Mouse (Mus musculus) erythroblast, embryonic 14.5 days (primary cell): ENCODE results near the gene Gemin7. TPM values are rescaled to one million over a fixed set of nuclear protein-coding genes. Genes with fewer than 3 reads are reported as not detected.

Experiments used
- H3K27me3 ChIP-seq: 2 replicates; pipeline ENCODE4 v1.6.1; 2012; ENCODE audit warnings: inconsistent platforms; ENCODE audit not compliant: control insufficient read depth
- H3K36me3 ChIP-seq: 2 replicates; pipeline ENCODE4 v1.6.1; 2012; ENCODE audit warnings: mild to moderate bottlenecking, inconsistent platforms; ENCODE audit not compliant: control insufficient read depth
- H3K4me1 ChIP-seq: 2 replicates; pipeline ENCODE4 v1.6.1; 2012; ENCODE audit warnings: inconsistent platforms; ENCODE audit not compliant: control insufficient read depth
- H3K4me3 ChIP-seq: replicated peaks from 2 replicates; pipeline ENCODE3; 2012; ENCODE audit warnings: moderate library complexity, mild to moderate bottlenecking, inconsistent platforms
- H3K9me3 ChIP-seq: 2 replicates; pipeline ENCODE4 v1.6.1; 2012; ENCODE audit warnings: low read length, inconsistent platforms, mixed read lengths; ENCODE audit not compliant: control insufficient read depth
- GATA1 ChIP-seq: IDR thresholded peaks from 2 replicates; pipeline ENCODE4 v1.6.1; 2012; ENCODE audit warnings: low read length, inconsistent platforms, mixed read lengths
- TAL1 ChIP-seq: IDR thresholded peaks from 3 replicates; pipeline ENCODE4 v1.6.1; 2012; ENCODE audit warnings: low read length, inconsistent platforms, mixed read lengths
- polyA plus RNA-seq: library from polyadenylated mRNA; stranded (reverse); fragments of >175 nt; gene quantifications from 2 replicates; pipeline ENCODE4 v1.2.3, GENCODE M21; 2012

The Gemin7 gene
- polyA plus RNA-seq, 1 experiment = 12.9 TPM

DNA sequence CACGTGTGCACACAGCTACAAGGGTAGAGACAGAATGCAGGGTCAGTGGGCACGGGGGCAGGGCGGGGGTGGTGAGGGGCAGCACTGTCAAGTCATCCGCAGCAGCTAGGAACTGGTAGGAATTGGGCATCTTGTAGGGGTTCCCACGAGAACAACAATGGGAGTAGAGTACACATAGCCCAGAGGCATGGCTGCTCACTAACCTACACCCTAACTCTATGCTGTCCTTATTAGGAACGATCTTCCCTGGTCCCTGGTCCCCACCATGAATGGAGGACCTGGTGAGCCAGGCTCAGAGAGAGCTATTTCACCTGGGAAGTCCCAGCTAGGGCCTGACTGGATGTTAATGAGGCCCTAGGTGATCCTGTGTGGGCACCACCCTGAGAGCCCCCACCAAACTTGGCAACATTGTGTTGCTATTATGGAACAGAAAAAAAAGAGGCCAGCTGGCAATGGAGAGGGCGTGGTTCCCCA is 35.7 kb downstream of the Gemin7 start:
- TF ChIP-seq TAL1 (no peak), GATA1 (no peak)
- H3K4me1 ChIP-seq = peaks cover 50% of the 10 kb centered on the region
- no peaks in the 10 kb centered on the region for H3K27me3 ChIP-seq
- peaks cover 88% of the 10 kb centered on the region for H3K36me3 ChIP-seq
- H3K9me3 ChIP-seq = no peaks in the 10 kb centered on the region
- no peak overlapping the region for H3K4me3 ChIP-seq

DNA sequence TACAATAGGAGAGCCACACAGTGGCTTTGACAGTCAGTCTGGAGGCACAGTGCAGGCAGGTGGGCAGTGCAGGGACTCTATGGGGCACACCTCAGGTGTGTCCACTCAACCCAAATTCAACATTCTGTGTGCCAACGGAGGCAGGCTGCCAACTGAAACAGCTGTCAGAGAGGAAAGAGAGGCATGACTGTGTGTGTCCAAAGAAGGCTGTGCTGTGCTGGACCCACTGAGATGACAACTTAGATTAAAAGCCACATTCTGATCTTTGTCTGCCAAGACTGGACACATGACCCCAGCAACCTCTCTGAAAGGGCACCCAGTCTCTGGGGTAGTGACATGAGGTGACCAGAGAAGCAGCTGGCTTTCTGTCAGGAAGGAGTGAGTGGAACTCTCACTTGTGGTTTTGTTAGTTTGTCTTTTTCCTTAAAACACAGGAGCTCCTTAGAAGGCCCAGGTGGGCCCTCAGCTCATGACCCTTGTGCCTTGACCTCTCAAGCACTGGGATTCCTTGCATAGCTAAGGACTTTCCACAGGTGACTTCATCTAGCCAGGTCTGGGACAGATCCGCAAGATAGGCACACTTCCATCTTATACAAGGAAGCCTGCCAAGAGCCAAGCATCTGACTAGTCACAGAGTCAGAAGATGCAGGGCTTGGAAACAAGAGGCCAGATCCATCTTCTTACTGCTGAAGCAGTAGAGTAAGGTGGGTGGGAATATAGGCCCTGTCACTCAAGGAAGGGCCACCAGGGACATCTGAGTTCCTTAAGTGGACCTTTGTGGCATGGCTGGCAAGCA is 36.4 kb downstream of the Gemin7 start:
- Histone ChIP-seq H3K36me3 (peaks cover 88% of the 10 kb centered on the region), H3K27me3 (no peaks in the 10 kb centered on the region), H3K4me1 (peaks cover 48% of the 10 kb centered on the region), H3K4me3 (no peak overlapping the region), H3K9me3 (no peaks in the 10 kb centered on the region)
- TF ChIP-seq TAL1 (no peak), GATA1 (no peak)

DNA sequence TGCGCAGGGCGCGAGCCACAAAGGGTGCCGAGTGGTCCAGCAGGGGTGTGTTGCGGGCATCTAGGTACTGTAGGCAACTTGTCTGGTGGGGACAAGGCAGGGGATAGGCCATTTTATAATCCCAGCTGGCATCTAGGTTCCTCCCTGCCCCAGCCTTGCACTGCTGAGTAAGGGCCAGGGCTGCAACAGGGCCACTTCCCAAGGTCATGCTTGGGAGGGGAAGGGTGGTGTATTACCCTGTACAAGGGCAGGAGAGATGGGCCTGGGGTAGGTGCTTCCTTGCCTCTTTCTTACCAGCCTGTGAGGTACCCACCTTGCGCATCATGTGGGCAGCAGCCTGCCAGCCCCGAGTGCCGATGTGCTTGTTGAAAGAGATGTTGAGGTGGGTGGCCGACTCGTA is 42.7 kb downstream of the Gemin7 start:
- no peak overlapping the region for H3K4me3 ChIP-seq
- H3K36me3 ChIP-seq = peaks cover 94% of the 10 kb centered on the region
- no peak for TF ChIP-seq TAL1
- TF ChIP-seq GATA1 = no peak
- H3K9me3 ChIP-seq = no peaks in the 10 kb centered on the region
- peaks cover 18% of the 10 kb centered on the region for H3K4me1 ChIP-seq
- no peaks in the 10 kb centered on the region for H3K27me3 ChIP-seq

DNA sequence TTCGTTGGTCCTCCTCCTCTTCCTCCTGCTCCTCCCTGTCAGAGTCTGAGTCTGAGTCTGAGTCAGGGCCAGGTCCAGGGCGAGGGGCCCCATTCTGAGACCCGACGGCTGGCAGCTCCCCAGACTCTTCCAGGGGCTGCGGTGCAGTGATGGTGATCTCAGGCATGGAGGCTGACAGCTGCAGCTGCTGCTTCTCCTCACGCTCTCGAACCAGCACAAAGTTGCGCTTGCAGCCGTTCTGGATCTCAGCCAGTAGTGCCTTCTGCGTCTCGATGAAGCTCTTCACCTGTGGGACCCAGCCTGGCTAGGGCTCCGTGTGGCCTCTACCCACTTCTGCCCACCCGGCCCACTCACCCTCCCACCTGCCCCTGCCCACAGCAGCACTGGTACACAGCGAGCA is 45.2 kb downstream of the Gemin7 start:
- Histone ChIP-seq H3K4me3 (no peak overlapping the region), H3K4me1 (peaks cover 12% of the 10 kb centered on the region), H3K36me3 (peaks cover 90% of the 10 kb centered on the region), H3K27me3 (no peaks in the 10 kb centered on the region), H3K9me3 (no peaks in the 10 kb centered on the region)
- no peak for TF ChIP-seq GATA1
- no peak for TF ChIP-seq TAL1

DNA sequence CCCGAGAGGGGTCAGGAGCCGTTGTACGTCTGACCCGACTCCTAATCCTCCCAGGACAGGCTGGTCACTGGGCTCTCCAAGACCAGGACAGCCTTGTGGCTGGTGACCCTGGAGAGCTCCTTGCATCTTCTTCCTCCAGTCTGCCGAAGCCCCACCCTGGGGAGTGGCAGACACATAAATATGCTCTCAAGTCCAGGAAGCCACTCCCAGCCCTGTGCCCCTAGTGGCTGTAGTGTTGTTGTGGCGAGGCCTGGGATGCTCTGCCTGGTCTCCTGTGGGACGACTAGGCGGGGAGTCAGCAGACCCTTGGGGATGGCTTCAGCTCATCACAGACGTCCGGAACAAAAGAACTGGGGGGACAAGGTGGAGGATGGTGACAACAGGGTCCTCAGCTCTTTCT is 46.3 kb downstream of the Gemin7 start:
- TF ChIP-seq GATA1 = no peak
- no peak for TF ChIP-seq TAL1
- H3K9me3 ChIP-seq = no peaks in the 10 kb centered on the region
- peaks cover 79% of the 10 kb centered on the region for H3K36me3 ChIP-seq

DNA sequence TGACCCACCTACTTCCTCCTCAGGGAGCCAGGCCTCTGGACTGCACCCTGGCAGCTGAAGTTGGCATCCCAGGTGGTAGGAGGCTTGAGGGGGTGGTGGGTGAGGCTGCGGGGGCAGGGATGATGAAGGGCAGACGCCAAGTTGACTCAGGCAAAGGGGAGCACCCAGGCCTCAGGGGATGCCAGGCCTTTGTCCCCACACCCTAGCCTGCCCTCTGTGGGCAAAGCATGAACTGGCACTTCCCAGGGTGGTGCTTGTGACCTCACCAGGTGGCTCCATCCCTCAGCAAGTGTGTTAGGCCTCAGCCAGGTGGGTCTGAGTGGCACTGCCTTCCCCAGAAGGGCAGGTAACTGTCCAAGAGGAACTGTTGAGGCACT is 52.3 kb downstream of the Gemin7 start:
- no peak for TF ChIP-seq TAL1
- no peak for TF ChIP-seq GATA1
- Histone ChIP-seq H3K36me3 (peaks cover 20% of the 10 kb centered on the region), H3K9me3 (peaks cover 14% of the 10 kb centered on the region), H3K4me1 (peaks cover 16% of the 10 kb centered on the region), H3K4me3 (no peak overlapping the region), H3K27me3 (peaks cover 59% of the 10 kb centered on the region)

More for the DNA sequence above, 46.3 kb downstream of the Gemin7 start:
- H3K4me1 ChIP-seq = peaks cover 9% of the 10 kb centered on the region
- no peaks in the 10 kb centered on the region for H3K27me3 ChIP-seq
- no peak overlapping the region for H3K4me3 ChIP-seq

DNA sequence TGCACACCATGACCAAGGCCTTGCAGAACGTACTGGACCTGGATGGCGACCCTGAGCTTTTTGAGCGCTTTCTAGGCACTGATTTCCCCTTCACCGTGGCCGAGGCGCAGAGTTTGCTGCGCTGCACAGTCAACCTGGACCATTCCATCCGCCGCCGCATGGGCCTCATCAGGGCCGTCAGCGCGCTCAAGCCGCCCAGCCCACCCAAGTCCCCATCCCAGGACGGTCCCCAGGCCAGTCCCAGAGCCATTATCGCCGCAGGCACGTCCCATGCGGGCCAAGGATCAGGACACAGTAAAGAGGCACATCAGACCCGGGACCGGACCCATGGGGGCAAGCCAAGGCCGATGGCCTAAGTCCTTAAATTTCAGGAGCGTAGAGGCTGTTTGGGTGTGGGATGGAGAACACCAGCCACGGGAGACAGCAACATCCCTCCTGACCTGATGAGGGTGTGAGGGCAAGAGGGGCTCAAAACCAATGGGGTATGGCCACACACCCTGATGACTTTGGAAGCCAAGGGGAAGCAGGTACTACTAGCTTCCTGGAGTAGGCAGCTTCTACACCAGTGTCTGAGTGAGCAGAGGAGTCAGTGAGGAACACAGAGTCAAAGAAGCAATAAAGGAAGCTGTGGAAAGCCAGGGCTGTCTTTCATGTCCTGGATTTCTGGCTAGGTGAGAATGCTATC is 52.8 kb downstream of the Gemin7 start:
- peaks cover 21% of the 10 kb centered on the region for H3K4me1 ChIP-seq
- H3K4me3 ChIP-seq = no peak overlapping the region
- peaks cover 14% of the 10 kb centered on the region for H3K9me3 ChIP-seq
- peaks cover 14% of the 10 kb centered on the region for H3K36me3 ChIP-seq
- H3K27me3 ChIP-seq = peaks cover 65% of the 10 kb centered on the region
- TF ChIP-seq TAL1 = no peak

DNA sequence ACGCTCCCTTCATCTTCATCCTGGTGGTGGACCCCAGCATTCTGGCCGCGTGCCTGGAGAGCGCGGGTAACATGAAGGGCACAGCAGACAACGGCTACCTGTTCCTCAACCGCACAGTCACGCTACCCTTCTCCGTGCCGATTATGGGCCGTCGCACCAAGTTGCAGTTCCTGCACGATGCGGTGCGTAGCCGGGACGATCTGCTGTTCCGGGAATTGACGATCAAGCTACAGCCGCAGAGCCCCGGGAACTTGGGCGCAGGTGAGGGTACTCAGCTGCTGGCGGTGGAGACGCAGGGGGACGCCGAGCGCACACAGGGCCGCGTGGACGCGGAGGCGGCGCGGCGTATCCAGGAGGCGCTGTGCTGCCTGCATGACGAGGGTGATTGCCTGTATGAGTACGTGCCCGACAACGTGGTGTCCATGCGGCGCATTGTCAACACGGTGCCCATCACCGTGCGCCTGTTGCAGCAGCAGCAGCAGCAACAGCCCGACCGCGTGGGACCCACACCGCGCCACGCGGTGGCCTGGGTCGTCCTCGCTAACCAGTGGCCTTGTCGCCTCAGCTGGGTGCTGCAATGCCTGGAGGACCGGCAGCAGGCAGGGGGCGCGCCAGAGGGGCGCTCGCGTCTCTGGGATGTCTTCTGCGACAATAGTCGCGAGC is 53.5 kb downstream of the Gemin7 start:
- H3K4me1 ChIP-seq = peaks cover 22% of the 10 kb centered on the region
- peaks cover 8% of the 10 kb centered on the region for H3K36me3 ChIP-seq
- no peak for TF ChIP-seq TAL1
- no peak for TF ChIP-seq GATA1
- peaks cover 71% of the 10 kb centered on the region for H3K27me3 ChIP-seq
- H3K9me3 ChIP-seq = peaks cover 14% of the 10 kb centered on the region
- peak overlapping the region; percentile 1 for H3K4me3 ChIP-seq
